Mouse (Mus musculus): ENCODE measurements around the gene Znrd1. TPM values are rescaled to one million over a fixed set of nuclear protein-coding genes. Genes with fewer than 3 reads are reported as not detected.

Znrd1 gene
- total RNA-seq, 4 experiments from 2014 or later, result 23.9 to 39.6 (median 33.0) TPM

GRCm38 (mm10) chr17:36971172-36971850 lies 13.0 kb upstream of the Znrd1 start:
- DNase-seq (ENCODE audit: low spot score in 2 of 2), result no peak

DNA sequence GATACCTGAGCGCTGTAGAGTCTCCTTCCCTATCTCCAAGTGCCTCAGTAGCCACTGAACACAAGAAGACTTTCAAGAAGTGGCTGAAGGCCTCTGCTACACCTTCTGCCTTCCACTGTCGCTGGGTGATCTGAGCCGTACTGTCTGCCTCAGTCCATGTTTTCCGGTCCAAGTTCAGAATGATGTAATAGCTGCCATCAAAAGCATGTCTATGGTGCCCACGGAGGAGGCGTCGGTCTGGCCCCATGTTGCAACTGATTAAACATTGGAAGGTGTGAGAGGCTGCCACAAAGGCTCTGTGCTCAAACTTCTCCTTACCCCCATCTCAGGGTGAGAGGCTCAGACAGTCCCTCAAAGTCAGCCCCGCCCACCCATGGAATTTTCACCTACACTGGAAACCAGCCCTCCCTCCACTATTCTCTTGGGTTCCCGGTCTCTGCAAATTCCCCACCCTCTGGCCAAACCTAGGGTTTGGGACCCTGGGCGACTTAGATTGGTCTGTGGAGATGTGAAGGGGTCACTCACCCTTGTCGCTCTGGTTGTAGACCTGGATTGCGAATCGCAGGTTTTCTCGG lies 12.0 kb upstream of the Znrd1 start:
- no peak for DNase-seq (ENCODE audit: low spot score in 2 of 2)

DNA sequence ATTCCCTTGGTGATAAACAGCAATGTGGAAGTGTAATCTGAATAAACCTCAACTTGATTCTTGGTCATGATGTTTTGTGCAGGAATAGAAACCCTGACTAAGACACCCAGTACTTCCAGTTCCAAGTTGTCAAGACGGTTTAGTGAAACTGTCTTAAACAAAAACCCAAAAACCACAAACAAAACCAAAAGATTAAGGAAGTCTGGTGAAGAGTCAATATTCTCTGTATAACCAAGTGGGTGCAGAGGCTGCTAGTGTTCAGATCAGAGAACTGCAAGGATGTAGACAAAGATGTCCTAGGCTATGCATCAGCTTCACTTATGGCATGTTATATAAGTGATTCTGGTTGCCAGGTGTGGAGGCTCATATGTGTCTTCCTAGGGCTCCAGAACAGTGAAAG lies 8.5 kb upstream of the Znrd1 start:
- no peak for DNase-seq (ENCODE audit: low spot score in 2 of 2)

DNA sequence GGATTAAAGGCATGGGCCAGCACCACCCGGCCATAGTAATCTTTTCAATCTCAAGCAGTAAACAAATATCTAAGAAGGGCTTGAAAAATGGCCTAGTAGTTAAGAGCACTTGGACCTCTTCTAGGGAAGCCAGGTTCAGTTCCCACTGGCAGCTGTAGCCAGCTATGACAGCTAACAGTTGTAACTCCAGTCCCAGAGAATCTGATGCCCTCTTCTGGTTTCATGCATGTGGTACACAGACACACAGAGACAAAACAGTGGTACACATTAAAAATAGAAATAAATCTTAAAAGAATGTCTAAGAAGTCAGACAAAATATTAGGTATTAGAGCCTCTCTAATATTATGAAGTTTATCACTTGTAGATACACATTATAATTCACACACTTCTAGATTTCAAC lies 2.8 kb upstream of the Znrd1 start:
- DNase-seq (ENCODE audit: low spot score in 2 of 2), result no peak

GRCm38 (mm10) chr17:36958884-36959283 lies 525 bp upstream of the Znrd1 start:
- no peak for DNase-seq (ENCODE audit: low spot score in 2 of 2)

DNA sequence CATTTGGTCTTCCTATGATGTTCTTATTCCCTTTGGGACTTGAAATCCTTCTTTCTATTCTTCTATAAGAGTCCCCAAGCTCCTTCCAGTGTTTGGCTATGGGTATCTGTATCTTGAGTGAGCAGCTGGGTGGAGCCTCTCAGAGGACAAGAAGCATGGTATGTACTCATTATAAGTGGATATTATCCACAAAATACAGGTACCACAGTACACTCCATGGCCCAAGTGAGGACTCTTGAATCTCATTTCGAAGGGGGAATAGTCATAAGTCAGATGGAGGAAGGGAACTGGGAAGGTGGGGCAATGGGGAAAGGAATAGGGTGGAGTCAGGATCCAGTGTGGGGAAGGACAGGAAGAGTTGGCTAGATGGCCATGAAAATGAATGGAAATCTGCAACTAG lies 5.3 kb downstream of the Znrd1 start:
- no peak for DNase-seq (ENCODE audit: low spot score in 2 of 2)

DNA sequence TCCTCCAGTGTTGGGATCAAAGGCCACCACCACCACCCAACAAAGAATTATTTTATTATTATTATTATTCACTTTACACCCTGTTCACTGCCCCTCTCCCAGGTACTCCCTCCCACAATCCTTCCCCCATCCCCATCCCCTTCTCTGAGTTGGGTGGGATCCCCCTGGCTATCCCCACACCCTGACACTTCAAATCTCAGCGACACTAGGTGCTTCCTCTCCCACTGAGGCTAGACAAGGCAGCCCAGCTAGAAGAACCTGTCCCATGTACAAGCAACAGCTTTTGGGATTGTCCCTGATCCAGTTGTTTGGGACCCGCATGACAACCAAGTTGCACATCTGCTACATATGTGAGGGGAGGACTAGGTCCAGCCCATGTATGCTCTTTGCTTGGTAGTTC lies 5.7 kb downstream of the Znrd1 start:
- DNase-seq (ENCODE audit: low spot score in 2 of 2), result no peak

- peak; percentile 87 to 96 for DNase-seq (ENCODE audit: low spot score in 2 of 2)
Observed at GRCm38 (mm10) chr17:36950981-36951947, 7.1 kb downstream of the Znrd1 start, which contains the start of gene Ppp1r11. TSS of gene Ppp1r11 (minus strand) at chr17:36951741.

DNA sequence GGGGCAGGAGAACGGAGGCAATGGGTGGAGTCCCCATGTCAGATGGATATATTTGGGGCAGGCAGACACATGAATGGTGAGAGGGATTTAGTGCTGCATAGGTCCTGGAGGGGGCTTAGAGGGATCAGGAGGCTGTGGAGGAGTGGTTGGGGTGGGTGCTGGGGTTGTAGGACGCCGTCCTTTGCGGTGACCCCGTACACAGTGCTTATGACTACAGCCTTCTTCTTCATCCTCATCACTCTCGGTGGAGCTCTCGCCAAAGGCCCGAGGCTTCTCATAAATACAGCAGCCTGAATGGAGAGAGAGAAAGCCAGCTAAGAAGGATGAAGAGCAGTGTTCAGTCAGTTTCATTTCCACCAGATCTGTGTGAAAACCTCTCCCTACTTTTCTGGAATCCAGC lies 9.1 kb downstream of the Znrd1 start:
- DNase-seq (ENCODE audit: low spot score in 2 of 2), result no peak

DNA sequence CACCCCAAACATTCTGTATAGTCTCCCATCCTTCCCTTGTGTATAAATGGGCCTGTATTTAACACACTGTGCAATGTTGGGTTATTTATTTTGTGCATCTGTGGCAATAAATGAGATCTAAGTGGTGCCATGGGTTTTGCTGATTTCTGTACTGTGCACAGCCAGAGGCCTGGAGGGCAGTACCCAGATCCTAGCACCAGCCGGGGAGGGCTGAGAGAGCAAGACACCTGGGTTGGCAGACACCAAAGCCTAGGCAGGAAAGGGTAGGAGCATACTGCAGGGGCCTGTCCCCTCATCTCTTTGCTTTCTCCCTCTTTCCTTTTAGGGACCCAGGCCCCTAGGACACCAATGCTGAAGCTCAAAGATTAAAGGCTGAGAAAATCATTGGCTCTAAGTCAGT lies 10.1 kb downstream of the Znrd1 start:
- DNase-seq (ENCODE audit: low spot score in 2 of 2), result no peak

- peak; percentile 51 to 53 for DNase-seq (ENCODE audit: low spot score in 2 of 2)
Observed at GRCm38 (mm10) chr17:36947051-36947819, 11.1 kb downstream of the Znrd1 start.

GRCm38 (mm10) chr17:36944121-36944775 lies 14.1 kb downstream of the Znrd1 start:
- DNase-seq (ENCODE audit: low spot score in 2 of 2), result no peak

GRCm38 (mm10) chr17:36943691-36944090 lies 14.7 kb downstream of the Znrd1 start:
- no peak for DNase-seq (ENCODE audit: low spot score in 2 of 2)

GRCm38 (mm10) chr17:36942791-36943471 lies 15.4 kb downstream of the Znrd1 start, which contains the start of gene Rnf39:
TSS of gene Rnf39 (plus strand) at chr17:36942918.
- peak; percentile 40 to 55 for DNase-seq (ENCODE audit: low spot score in 2 of 2)

GRCm38 (mm10) chr17:36942391-36942790 lies 16.0 kb downstream of the Znrd1 start:
- DNase-seq (ENCODE audit: low spot score in 2 of 2), result peak; percentile 55 to 82

- no peak for DNase-seq (ENCODE audit: low spot score in 2 of 2)
Observed at GRCm38 (mm10) chr17:36938056-36938455, 20.3 kb downstream of the Znrd1 start.

DNA sequence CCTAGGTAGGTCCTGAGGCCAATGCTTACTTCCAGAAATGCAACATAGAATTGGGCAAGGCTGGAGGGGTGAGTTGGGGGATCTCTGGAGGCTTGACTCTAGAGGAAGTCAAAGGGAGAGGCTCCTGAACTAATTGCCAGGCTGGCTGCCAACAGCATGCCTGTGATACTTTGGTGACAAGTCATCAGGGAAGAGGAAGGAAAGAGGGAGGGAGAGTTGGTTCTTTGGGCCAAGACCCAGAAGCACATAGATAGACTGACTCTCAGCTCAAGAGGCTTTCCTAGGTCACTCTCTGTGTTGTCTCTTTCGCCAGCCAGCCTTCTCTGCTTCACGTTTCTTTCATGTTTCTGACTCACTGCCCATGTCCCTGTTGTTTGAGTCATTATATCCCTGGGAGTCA lies 26.6 kb downstream of the Znrd1 start:
- DNase-seq (ENCODE audit: low spot score in 2 of 2), result no peak

DNA sequence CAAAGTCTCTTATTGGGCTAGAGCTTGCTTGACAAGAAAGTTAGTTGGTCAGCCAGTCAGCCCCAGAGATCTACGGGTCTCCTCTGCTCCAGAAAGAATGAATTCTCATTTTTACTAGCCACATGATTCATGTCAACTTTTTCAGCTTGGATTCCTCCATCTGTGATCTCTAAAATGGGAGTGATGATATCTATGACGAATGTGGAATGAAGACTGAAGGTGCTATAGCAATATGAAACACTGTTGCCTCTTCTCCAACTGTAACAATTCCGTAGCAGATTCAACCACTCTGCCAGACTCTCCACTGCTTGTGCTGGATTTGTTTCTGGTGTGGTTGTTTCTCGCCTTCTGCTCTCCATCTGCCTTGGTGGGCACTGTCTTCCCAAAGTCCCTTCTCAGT lies 27.2 kb downstream of the Znrd1 start:
- DNase-seq (ENCODE audit: low spot score in 2 of 2), result no peak

DNA sequence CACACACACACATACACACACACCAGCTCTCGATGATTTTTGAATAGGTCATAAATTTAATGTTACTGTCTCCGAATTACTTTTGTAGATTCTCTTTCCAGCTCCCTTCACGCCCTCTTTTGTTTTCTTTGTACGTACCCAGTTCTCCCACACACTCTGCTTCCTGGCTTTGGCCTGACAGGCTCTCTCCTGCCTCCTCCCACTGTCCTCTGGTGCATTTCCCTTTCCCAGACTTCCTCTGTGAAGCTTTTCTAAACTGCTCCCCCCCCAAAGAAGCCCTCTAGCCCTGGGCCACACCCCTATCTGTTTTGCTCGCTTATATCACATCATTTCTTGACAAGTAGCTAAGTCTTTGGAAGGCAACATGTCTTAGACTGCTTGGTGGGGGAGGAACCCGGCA lies 28.1 kb downstream of the Znrd1 start:
- DNase-seq (ENCODE audit: low spot score in 2 of 2), result no peak
